Mouse (Mus musculus) ES-E14 (cell line): ENCODE results near the gene Tnfrsf13c.

Experiments
- CHD2 ChIP-seq: IDR thresholded peaks from 2 replicates; pipeline ENCODE4 v1.6.1; 2014; ENCODE audit warnings: mild to moderate bottlenecking, low read depth, low read length, inconsistent platforms
- HCFC1 ChIP-seq: IDR thresholded peaks from 2 replicates; pipeline ENCODE4 v1.6.1; 2012; ENCODE audit warnings: low read length, inconsistent platforms, borderline replicate concordance; ENCODE audit not compliant: insufficient read depth
- MAFK ChIP-seq: IDR thresholded peaks from 2 replicates; pipeline ENCODE4 v1.6.1; 2014; ENCODE audit warnings: mild to moderate bottlenecking, low read depth, low read length, inconsistent platforms; ENCODE audit not compliant: insufficient read depth
- ZNF384 ChIP-seq: IDR thresholded peaks from 2 replicates; pipeline ENCODE4 v1.6.1; 2012; ENCODE audit warnings: low read depth, low read length, inconsistent platforms

GRCm38 (mm10) chr15:82186131-82186530 is 38.0 kb downstream of the Tnfrsf13c start:
- no peak for TF ChIP-seq CHD2
- TF ChIP-seq ZNF384 = no peak
- no peak for TF ChIP-seq HCFC1
- no peak for TF ChIP-seq MAFK
